Mouse (Mus musculus) cerebellum, postnatal 36 days (tissue): ENCODE measurements at regions not wholly inside any gene's neighbourhood (a gene's known extent, or its start where the extent isn't known, plus 50 kb on each side); places are given as distances from the start of the nearest gene placed in this dataset.

Experiments
- DNase-seq, 2 experiments: peaks; one replicate each; pipeline ENCODE4 v3.0.0; 2021 to 2022; ENCODE audit warnings: mixed read lengths in 2 of 2

GRCm38 (mm10) chr12:107322861-107323260 is 165.6 kb upstream of the 3110018I06Rik start:
- DNase-seq = no peak

DNA sequence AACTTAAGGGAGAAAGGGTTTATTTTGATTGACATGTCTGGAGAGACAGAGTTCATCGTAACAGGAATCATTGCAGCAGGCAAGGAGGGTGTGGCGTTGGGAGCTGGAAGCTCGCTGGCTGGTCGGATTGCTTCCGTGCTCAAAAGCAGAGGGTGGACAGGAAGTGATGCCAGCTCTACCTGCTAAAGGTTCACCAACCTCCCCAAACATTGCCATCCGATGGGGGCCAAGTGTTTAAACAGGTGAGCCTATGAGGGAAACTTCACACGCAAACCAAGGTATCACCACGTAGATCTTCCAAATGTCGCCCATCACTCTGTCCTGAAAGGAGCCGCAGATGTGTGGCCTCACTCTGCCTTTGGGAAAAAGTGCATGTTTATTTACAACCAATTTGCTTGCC is 162.3 kb upstream of the 3110018I06Rik start:
- DNase-seq = no peak

DNA sequence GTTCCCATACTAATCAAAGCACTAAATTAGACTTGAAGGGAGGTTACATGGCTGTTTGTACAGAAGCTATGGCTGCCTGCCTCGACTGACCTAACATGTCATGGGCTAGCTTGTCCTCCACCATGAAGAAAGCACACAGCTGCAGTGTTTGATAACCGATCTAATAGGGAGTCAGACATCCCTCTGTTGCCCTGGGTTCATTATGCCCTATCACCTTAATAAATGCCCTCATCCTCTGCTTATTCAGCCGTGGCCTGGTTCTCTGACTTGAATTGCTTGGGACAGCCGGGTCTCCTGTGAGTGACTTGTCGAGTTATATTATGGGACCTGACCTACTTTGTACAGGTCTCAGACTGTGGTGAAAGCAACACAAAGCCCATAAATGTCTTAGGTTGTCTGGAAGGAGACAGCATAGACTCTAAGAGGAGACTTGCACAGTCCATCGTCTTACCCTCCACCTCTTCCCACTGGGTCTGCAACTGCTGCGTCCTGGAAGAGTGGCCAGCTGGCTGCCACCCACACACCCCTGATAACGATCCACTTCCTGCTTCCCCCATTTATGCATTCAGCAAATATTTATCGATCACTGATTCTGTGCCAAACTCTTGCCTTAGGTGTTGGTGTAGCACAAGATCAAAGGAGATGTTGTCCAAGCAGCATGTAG is 161.2 kb upstream of the 3110018I06Rik start:
- no peak for DNase-seq

- no peak for DNase-seq
These were observed 159.4 kb upstream of the 3110018I06Rik start for GRCm38 (mm10) chr12:107328986-107329385.

DNA sequence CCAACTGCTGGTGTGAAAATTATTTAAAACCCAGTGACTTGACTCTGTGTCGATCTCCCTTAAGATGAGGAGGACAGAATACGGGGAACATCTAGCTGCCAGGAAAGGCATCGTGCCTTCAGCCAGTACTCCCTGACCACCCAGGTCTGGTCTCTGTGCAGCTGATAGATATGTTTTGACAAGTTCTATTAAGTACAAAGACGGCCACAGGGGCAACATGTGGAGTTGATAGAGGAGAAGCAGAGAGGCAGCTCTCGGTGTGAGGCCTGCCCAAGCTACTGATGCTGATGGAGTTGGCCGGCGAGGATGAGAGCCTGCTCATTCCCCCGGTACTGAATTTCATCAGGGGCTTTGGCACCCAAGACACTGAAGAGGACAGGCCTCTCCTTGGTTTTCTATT is 154.1 kb upstream of the 3110018I06Rik start:
- DNase-seq = no peak

DNA sequence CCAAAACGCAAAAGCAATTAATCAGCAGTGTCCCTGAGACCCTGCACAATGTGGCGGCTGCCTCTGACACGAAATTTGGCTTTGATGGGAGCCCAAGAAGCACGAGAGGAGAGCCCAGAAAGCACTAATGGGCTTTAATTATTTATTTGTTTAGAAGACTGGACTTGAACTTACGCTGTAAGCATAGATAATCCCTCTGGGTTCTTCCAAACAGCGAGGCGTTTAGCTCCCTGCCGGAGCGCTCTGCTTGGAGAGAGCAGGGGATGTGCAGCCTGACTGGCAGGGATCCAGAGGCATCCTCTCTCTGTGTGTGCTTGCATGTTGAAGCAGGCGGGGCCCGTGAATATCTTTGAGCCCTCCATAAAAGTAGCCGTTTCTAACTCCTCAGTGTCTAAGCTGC is 153.3 kb upstream of the 3110018I06Rik start:
- peak; percentile 5 to 8 for DNase-seq

DNA sequence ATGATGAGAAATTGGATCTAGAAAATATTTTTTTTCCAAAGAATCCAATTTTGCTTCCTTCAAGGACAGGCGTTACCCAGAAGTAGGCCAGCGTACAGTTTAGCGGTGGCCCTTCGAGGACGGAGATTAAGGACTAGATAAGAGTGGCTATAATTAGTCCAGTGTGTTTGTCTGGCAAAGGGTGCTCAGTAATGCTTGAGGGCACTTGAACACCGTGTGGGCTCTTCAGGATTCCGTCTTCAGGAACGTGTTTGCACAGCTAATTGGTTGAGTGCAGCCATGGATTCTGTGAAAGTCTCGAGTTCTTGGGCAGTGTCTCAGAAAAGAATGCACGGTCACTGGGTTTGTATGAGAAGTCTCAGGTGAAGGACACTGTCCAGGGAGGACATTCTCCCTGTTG is 149.7 kb upstream of the 3110018I06Rik start:
- no peak for DNase-seq

- no peak for DNase-seq
These were observed 132.2 kb upstream of the 3110018I06Rik start for GRCm38 (mm10) chr12:107356211-107356610.

GRCm38 (mm10) chr12:107356974-107357373 is 131.5 kb upstream of the 3110018I06Rik start:
- no peak for DNase-seq

GRCm38 (mm10) chr12:107360511-107360910 is 127.9 kb upstream of the 3110018I06Rik start:
- DNase-seq = no peak

- DNase-seq = no peak
These were observed 126.8 kb upstream of the 3110018I06Rik start for GRCm38 (mm10) chr12:107361606-107362005.

DNA sequence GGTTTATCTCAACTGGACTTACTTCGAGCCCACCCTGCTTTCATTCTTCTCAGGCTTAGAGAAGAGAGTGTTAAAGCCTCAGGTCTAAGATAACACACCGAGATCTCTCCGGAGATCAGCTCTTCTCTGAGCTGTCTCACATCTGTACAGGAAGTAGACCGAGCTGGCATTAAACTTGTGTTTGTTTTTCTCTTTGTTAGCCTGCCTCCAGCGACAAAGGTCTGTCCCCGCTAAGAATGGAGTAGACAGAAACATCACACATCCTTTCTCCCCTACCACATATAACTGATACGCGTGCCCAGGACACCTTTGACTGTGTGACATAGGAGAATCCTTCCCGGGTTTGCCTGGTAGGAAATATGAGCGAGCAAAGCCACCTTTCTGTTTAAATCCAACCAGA is 126.3 kb upstream of the 3110018I06Rik start:
- DNase-seq = no peak

DNA sequence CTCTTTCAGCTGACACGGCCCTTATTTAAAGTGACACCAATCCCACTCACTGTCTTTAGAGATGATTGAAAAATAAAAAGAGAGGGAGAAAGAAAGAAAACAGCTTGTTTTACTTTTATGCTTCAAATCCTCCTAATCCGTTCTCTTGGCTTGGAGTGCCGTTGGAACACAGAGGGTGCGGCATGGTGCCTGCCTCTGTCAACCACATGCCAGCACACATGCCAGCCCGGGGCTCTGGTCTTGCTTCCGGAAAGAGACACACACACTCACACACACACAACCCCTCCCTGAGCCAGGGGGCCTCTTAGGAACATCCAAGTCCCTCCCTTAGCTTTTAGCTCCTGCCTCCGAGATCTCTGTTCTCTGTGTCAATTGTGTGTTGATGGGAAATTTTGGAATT is 116.2 kb upstream of the 3110018I06Rik start:
- peak in 1 of 2 experiments; percentile 6 for DNase-seq

DNA sequence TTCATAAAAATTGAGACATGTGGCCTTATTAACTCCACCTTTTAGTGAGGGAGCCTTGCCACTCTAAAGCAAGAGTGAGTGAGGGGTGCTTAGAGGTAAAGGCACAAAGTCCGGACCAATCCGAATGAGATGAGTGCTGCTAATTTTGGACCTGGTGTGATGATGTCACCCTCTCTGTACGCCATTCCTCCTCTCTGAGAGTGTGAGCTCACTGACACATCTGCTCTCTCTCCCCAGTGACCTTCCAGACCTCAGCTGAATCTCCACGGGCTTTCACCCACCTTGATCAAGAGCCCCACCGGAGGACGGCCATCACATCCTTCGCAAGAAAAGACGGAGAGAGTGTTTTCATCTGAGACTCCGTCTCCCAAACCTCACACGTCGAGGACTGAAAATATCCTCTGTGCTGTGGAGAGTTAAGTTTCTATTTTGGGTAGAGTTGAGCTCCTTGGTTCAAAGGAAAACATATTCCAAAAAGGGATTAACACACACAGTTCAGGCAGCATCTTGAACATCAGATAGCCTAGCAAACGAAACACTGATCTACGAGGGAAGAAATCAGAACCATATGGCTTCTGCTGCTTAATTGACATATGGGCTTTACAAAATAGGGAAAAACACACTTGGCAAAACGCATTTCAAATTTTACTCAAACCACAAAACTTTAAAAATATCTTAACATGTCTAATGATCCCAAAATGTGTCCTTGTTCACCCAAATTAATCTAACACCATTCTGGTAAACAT is 96.2 kb upstream of the 3110018I06Rik start:
- no peak for DNase-seq

DNA sequence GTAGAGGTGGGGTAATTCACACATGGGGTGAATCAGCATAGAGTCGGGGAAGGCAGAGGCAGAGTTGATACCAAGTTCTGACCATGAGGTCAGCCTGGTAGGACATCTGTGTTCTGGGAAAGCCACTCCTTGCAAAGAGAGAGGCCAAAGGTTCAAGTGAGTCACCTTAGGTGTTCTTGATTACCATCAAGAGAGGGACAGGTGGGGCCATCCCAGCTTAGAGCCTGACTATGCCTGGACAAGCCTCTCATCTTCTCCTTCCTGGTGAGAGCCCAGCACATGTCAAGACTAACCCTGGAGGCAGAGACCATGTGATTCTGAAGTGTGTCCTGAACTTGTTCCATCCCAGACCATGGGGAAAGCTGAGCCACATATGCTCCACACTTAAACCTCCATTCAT is 94.0 kb upstream of the 3110018I06Rik start:
- no peak for DNase-seq

- no peak for DNase-seq
These were observed 83.6 kb upstream of the 3110018I06Rik start for GRCm38 (mm10) chr12:107404821-107405220.

DNA sequence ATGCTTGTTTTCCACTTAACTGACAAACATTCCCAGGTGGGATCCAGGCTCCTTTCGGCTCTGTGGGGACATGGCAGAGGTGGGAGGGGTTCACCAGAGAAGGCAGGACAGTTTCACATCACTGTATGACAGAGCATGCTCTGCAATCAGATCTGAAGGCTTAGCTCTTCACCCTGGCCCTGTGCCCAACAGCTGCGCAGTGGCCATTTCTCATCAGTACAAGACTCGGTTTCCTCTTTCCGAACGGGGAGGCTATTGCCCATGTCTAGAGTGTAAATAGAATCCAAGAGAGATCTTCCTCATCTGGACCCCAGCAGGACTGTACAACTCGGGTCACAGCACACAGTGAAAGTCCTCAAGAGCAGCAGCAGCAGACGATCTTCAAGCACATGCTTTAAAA is 64.5 kb upstream of the 3110018I06Rik start:
- no peak for DNase-seq

DNA sequence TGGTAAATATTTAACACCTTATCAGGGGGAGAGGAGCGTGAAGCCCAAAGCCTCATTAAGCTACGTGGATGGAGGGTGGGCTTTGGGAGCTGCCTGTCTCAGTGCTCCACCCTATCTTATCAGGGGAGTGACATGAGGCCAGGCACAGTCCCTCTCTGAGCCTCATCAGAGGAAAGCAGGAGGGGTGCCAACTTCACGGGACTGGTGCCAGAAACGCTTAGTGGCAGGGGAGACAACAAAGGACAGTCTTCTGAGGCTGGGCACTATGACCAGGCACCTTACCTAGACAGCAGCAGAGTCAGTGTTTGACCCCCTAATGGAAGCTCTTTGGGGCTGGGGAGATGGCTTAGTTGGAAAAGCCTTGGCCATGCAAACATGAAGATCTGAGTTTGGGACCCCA is 49.9 kb upstream of the 3110018I06Rik start:
- DNase-seq = peak; percentile 3 to 8
